ENCODE assay signal across 25 mouse cellular contexts in the genomic region with DNA sequence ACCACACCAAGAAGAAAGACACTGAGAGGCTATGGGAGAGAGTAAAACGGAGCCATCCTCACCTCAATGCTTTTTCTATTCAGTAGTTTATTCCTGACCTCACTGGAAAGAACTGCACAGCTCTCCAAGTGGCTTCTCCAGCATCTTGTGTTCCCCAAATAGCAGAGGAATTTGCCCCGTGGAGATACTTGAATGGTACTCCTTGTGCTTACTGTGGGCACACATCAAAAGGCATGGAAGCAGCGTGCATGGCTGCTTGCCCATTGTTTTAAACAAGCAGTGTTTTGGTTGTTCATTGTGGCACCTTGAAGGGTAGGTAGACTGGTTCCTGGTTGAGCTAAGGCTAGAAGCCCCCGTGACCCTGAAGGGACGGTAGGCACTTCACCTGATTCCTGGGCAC. TPM values are rescaled to one million over a fixed set of nuclear protein-coding genes. Genes with fewer than 3 reads are reported as not detected.
A peak's percentile ranks its signal among the peaks of the same experiment; 100 is the strongest.
DNase-seq lines count a peak whose midpoint lies in the region; TF ChIP-seq lines count a peak whose summit lies in the region.
"Had no signal": no experiment of that assay in that cellular context is flagged by ENCODE, and none has a peak within 500 bp of the region (broad histone marks: within the 10 kb centered on the region; RNA-seq: fewer than 3 reads in every experiment).

No protein-coding gene starts in this region.

- H3K27me3 ChIP-seq in heart, adult 2 months (ENCODE audit: control insufficient read depth, insufficient read depth, low read length) = no peaks in the 10 kb centered on the region
- H3K27me3 ChIP-seq: embryonic facial prominence, embryonic 12.5 days; forebrain, embryonic 12.5 days; hindbrain, embryonic 15.5 days; limb, embryonic 12.5 days; neural tube, embryonic 12.5 days had no signal

- no peak for TF ChIP-seq CTCF in heart, adult 2 months (IDR thresholded peaks at IDR 0.05)

- WGBS in heart, adult 2 months = 65% methylated on average over 5 of the region's 5 CpGs

- peak overlapping the region; percentile 41 for H3K27ac ChIP-seq in heart, adult 2 months
- H3K27ac ChIP-seq: embryonic facial prominence, embryonic 12.5 days; forebrain, embryonic 12.5 days; gastrocnemius, adult 2 months; hindbrain, embryonic 15.5 days; limb, embryonic 12.5 days; neural tube, embryonic 12.5 days had no signal

- no peak overlapping the region for H3K4me3 ChIP-seq in heart, adult 2 months
- H3K4me3 ChIP-seq: embryonic facial prominence, embryonic 12.5 days; erythroblast, embryonic 14.5 days; forebrain, embryonic 12.5 days; gastrocnemius, adult 2 months; hindbrain, embryonic 15.5 days; limb, embryonic 12.5 days; megakaryocyte, embryonic 14.5 days; neural tube, embryonic 12.5 days had no signal

- no peak overlapping the region for H3K9ac ChIP-seq in heart, adult 2 months (ENCODE audit: low read depth, low read length)
- H3K9ac ChIP-seq: embryonic facial prominence, embryonic 12.5 days; forebrain, embryonic 12.5 days; hindbrain, embryonic 15.5 days; limb, embryonic 12.5 days; liver, postnatal 0 days; neural tube, embryonic 12.5 days had no signal

- TF ChIP-seq POLR2A in heart, adult 2 months (IDR thresholded peaks at IDR 0.05; ENCODE audit: insufficient read depth, low read depth, low read length) = no peak

- TF ChIP-seq EP300 in heart, adult 2 months (IDR thresholded peaks at IDR 0.05; ENCODE audit: insufficient read depth, low read depth, low read length) = peak; percentile 81

- DNase-seq in heart, adult 2 months = no peak
- DNase-seq in heart, postnatal 4 days = no peak
- DNase-seq in kidney, adult 9 months = peak; percentile 26
- DNase-seq in kidney, postnatal 25 days = no peak
- DNase-seq in lung, postnatal 10 days = peak; percentile 45
- DNase-seq in c-Kit-positive CD71-positive TER-119-positive erythroid progenitor cells, embryonic 14.5 days (ENCODE audit: low spot score) = no peak
- no peak for DNase-seq in adrenal gland, adult 2 months
- DNase-seq: cerebellum, adult 11-12 months; cerebellum, postnatal 14 days; gastrocnemius, adult 2 months; layer of hippocampus, postnatal 36 days; liver, postnatal 0 days; midbrain, embryonic 14.5 days; right cerebral cortex, postnatal 25 days had no signal

- no peaks in the 10 kb centered on the region for H3K79me2 ChIP-seq in heart, adult 2 months (replicated peaks; ENCODE audit: control insufficient read depth, insufficient read depth, low read length)

- peaks cover 3% of the 10 kb centered on the region; the same call in 1 of the 2 replicates for H3K4me1 ChIP-seq in heart, adult 2 months (ENCODE audit: control insufficient read depth, insufficient read depth, low read length)
- H3K4me1 ChIP-seq: hindbrain, embryonic 15.5 days; megakaryocyte, embryonic 14.5 days; neural tube, embryonic 12.5 days had no signal

- intact Hi-C loops in heart, adult 2 months (cut with DNase I) = no loop called here

- no peaks in the 10 kb centered on the region for H3K36me3 ChIP-seq in heart, adult 2 months (ENCODE audit: control insufficient read depth, insufficient read depth, low read length)
- H3K36me3 ChIP-seq: embryonic facial prominence, embryonic 12.5 days; forebrain, embryonic 12.5 days; hindbrain, embryonic 15.5 days; limb, embryonic 12.5 days; neural tube, embryonic 12.5 days had no signal

RNA-seq across cellular contexts. Expression of a gene that starts 48.1 kb away (rescaled TPM):
- under 1 TPM; 0.07 to 0.10 TPM for total RNA-seq in heart, adult 2 months (2021)
- 0.04 TPM in 1 of 2 replicates, not detected in the other for polyA plus RNA-seq in heart, adult 2 months (2012; rRNA removed)
- total RNA-seq in heart, postnatal 4 days (2021) = under 1 TPM; 0.10 to 0.23 TPM
- under 1 TPM in 1 of 2 experiments, not detected in 1; 0.14 TPM for total RNA-seq in adrenal gland, adult 2 months (2021)
- 0.04 and 0.11 TPM in 2 replicates for polyA plus RNA-seq in adrenal gland, adult 2 months (2012; rRNA removed)
- total RNA-seq: hematopoietic stem cell, adult 5-6 weeks had no signal
- polyA plus RNA-seq: intestine, embryonic 14.5 days; kidney, embryonic 14.5 days; liver, embryonic 11.5 days; liver, postnatal 0 days had no signal

Comparison
In these comparisons a context has a peak if more than half of its experiments do, and no peak if none do; other contexts are left out.
1. DNase-seq: peak in kidney, adult 9 months (single experiment) and lung, postnatal 10 days (single experiment); none in heart, adult 2 months (0 of 2), heart, postnatal 4 days (single experiment), kidney, postnatal 25 days (0 of 2), c-Kit-positive CD71-positive TER-119-positive erythroid progenitor cells, embryonic 14.5 days (single experiment) and adrenal gland, adult 2 months (single experiment).